Mouse (Mus musculus): Measurements from ENCODE around the gene Dlgap5. TPM values are rescaled to one million over a fixed set of nuclear protein-coding genes. Genes with fewer than 3 reads are reported as not detected.
A peak's percentile ranks its signal among the peaks of the same experiment; 100 is the strongest.

Gene Dlgap5
- polyA plus RNA-seq, 1 experiment from 2014 or later: 47.2 TPM

- no peak for ATAC-seq (ENCODE audit: low FRiP score, low read depth)
- Histone ChIP-seq H3K27ac (no peak overlapping the region), H3K9me3 (no peaks in the 10 kb centered on the region), H3K27me3 (no peaks in the 10 kb centered on the region), H3K4me3 (no peak overlapping the region), H3K36me3 (no peaks in the 10 kb centered on the region), H3K4me2 (replicated peaks) (no peak overlapping the region), H3K4me1 (no peaks in the 10 kb centered on the region), H3K9ac (no peak overlapping the region)
Observed at GRCm38 (mm10) chr14:47432987-47433386, 14.8 kb upstream of the Dlgap5 start.

- H3K27me3 ChIP-seq: no peaks in the 10 kb centered on the region
- peaks cover 16% of the 10 kb centered on the region for H3K4me1 ChIP-seq
- no peak overlapping the region for H3K4me3 ChIP-seq
- H3K36me3 ChIP-seq: no peaks in the 10 kb centered on the region
- H3K4me2 ChIP-seq (replicated peaks): no peak overlapping the region
- WGBS: 68% methylated on average over 4 of the region's 4 CpGs
- no peak overlapping the region for H3K27ac ChIP-seq
- no peak for ATAC-seq (ENCODE audit: low FRiP score, low read depth)
- H3K9me3 ChIP-seq: no peaks in the 10 kb centered on the region
- no peak overlapping the region for H3K9ac ChIP-seq
Observed at GRCm38 (mm10) chr14:47422466-47422865, 4.3 kb upstream of the Dlgap5 start.

- 24% methylated on average over 2 of the region's 2 CpGs for WGBS
Observed at GRCm38 (mm10) chr14:47421606-47422005, 3.4 kb upstream of the Dlgap5 start.

GRCm38 (mm10) chr14:47419723-47420276, 1.6 kb upstream of the Dlgap5 start:
- no peak overlapping the region for H3K4me2 ChIP-seq (replicated peaks)
- WGBS: 93% methylated on average over 24 of the region's 24 CpGs
- ATAC-seq (ENCODE audit: low FRiP score, low read depth): no peak
- H3K27me3 ChIP-seq: no peaks in the 10 kb centered on the region
- H3K36me3 ChIP-seq: peaks cover 14% of the 10 kb centered on the region
- no peaks in the 10 kb centered on the region for H3K9me3 ChIP-seq
- H3K4me1 ChIP-seq: peaks cover 29% of the 10 kb centered on the region
- H3K9ac ChIP-seq: no peak overlapping the region
- H3K4me3 ChIP-seq: no peak overlapping the region
- H3K27ac ChIP-seq: no peak overlapping the region

More at GRCm38 (mm10) chr14:47421606-47422005, 3.4 kb upstream of the Dlgap5 start:
- Histone ChIP-seq H3K4me2 (replicated peaks) (no peak overlapping the region), H3K27ac (no peak overlapping the region), H3K36me3 (no peaks in the 10 kb centered on the region), H3K27me3 (no peaks in the 10 kb centered on the region), H3K4me1 (peaks cover 25% of the 10 kb centered on the region), H3K4me3 (no peak overlapping the region), H3K9ac (no peak overlapping the region), H3K9me3 (no peaks in the 10 kb centered on the region)
- ATAC-seq (ENCODE audit: low FRiP score, low read depth): no peak

GRCm38 (mm10) chr14:47419034-47419625, 923 bp upstream of the Dlgap5 start:
- H3K36me3 ChIP-seq: peaks cover 21% of the 10 kb centered on the region
- no peak overlapping the region for H3K4me3 ChIP-seq
- ATAC-seq (ENCODE audit: low FRiP score, low read depth): no peak
- peaks cover 29% of the 10 kb centered on the region for H3K4me1 ChIP-seq
- H3K27me3 ChIP-seq: no peaks in the 10 kb centered on the region
- H3K4me2 ChIP-seq (replicated peaks): peak overlapping the region; percentile 80; the same call in 1 of the 2 replicates
- H3K9me3 ChIP-seq: no peaks in the 10 kb centered on the region
- H3K27ac ChIP-seq: no peak overlapping the region; the same call in 1 of the 2 replicates
- H3K9ac ChIP-seq: no peak overlapping the region
- WGBS: 73% methylated on average over 9 of the region's 9 CpGs

- peak overlapping the region; percentile 23; the same call in 1 of the 2 replicates for H3K27ac ChIP-seq
- WGBS: 42% methylated on average over 5 of the region's 5 CpGs
- H3K9me3 ChIP-seq: no peaks in the 10 kb centered on the region
- peak overlapping the region; percentile 46; the same call in 1 of the 2 replicates for H3K9ac ChIP-seq
- H3K4me1 ChIP-seq: peaks cover 29% of the 10 kb centered on the region
- H3K27me3 ChIP-seq: no peaks in the 10 kb centered on the region
- H3K4me2 ChIP-seq (replicated peaks): peak overlapping the region; percentile 80
- H3K36me3 ChIP-seq: peaks cover 26% of the 10 kb centered on the region
- no peak for ATAC-seq (ENCODE audit: low FRiP score, low read depth)
- peak overlapping the region; percentile 62 for H3K4me3 ChIP-seq
Observed at GRCm38 (mm10) chr14:47418666-47418991, 422 bp upstream of the Dlgap5 start.

- no peak for ATAC-seq (ENCODE audit: low FRiP score, low read depth)
- WGBS: 31% methylated on average over 3 of the region's 3 CpGs
- no peaks in the 10 kb centered on the region for H3K27me3 ChIP-seq
- no peak overlapping the region; the same call in 1 of the 2 replicates for H3K27ac ChIP-seq
- peaks cover 29% of the 10 kb centered on the region for H3K4me1 ChIP-seq
- H3K4me3 ChIP-seq: peak overlapping the region; percentile 62
- H3K9ac ChIP-seq: peak overlapping the region; percentile 68
- peaks cover 35% of the 10 kb centered on the region for H3K36me3 ChIP-seq
- peak overlapping the region; percentile 80 for H3K4me2 ChIP-seq (replicated peaks)
- H3K9me3 ChIP-seq: no peaks in the 10 kb centered on the region
Observed at GRCm38 (mm10) chr14:47417346-47417745, 861 bp downstream of the Dlgap5 start.

GRCm38 (mm10) chr14:47406000-47406399, 12.2 kb downstream of the Dlgap5 start:
- 83% methylated on average over 9 of the region's 9 CpGs for WGBS

GRCm38 (mm10) chr14:47402735-47403134, 15.5 kb downstream of the Dlgap5 start:
- Histone ChIP-seq H3K4me2 (replicated peaks) (no peak overlapping the region), H3K27me3 (no peaks in the 10 kb centered on the region), H3K9ac (no peak overlapping the region), H3K9me3 (no peaks in the 10 kb centered on the region), H3K36me3 (peaks cover 90% of the 10 kb centered on the region), H3K27ac (no peak overlapping the region), H3K4me3 (no peak overlapping the region), H3K4me1 (no peaks in the 10 kb centered on the region)
- no peak for ATAC-seq (ENCODE audit: low FRiP score, low read depth)
- WGBS: 93% methylated on average over 8 of the region's 8 CpGs

More at GRCm38 (mm10) chr14:47406000-47406399, 12.2 kb downstream of the Dlgap5 start:
- no peaks in the 10 kb centered on the region for H3K9me3 ChIP-seq
- peaks cover 93% of the 10 kb centered on the region for H3K36me3 ChIP-seq
- H3K27ac ChIP-seq: no peak overlapping the region
- H3K4me1 ChIP-seq: no peaks in the 10 kb centered on the region
- no peak overlapping the region for H3K4me2 ChIP-seq (replicated peaks)
- no peak overlapping the region for H3K4me3 ChIP-seq
- no peak for ATAC-seq (ENCODE audit: low FRiP score, low read depth)
- no peak overlapping the region for H3K9ac ChIP-seq
- no peaks in the 10 kb centered on the region for H3K27me3 ChIP-seq

- H3K27me3 ChIP-seq: no peaks in the 10 kb centered on the region
- H3K4me1 ChIP-seq: no peaks in the 10 kb centered on the region
- WGBS: 58% methylated on average over 5 of the region's 5 CpGs
- no peak overlapping the region for H3K4me2 ChIP-seq (replicated peaks)
- peaks cover 83% of the 10 kb centered on the region for H3K36me3 ChIP-seq
- H3K9me3 ChIP-seq: no peaks in the 10 kb centered on the region
- no peak overlapping the region for H3K4me3 ChIP-seq
- no peak overlapping the region for H3K27ac ChIP-seq
- ATAC-seq (ENCODE audit: low FRiP score, low read depth): no peak; the same call in 1 of the 2 replicates
- no peak overlapping the region for H3K9ac ChIP-seq
Observed at GRCm38 (mm10) chr14:47396165-47396652, 22.0 kb downstream of the Dlgap5 start.

GRCm38 (mm10) chr14:47395462-47396026, 22.7 kb downstream of the Dlgap5 start:
- H3K9me3 ChIP-seq: no peaks in the 10 kb centered on the region
- no peak for ATAC-seq (ENCODE audit: low FRiP score, low read depth)
- H3K36me3 ChIP-seq: peaks cover 85% of the 10 kb centered on the region
- 81% methylated on average over 15 of the region's 15 CpGs for WGBS
- H3K9ac ChIP-seq: no peak overlapping the region
- H3K4me2 ChIP-seq (replicated peaks): no peak overlapping the region
- no peaks in the 10 kb centered on the region for H3K4me1 ChIP-seq
- no peak overlapping the region for H3K4me3 ChIP-seq
- H3K27me3 ChIP-seq: no peaks in the 10 kb centered on the region
- H3K27ac ChIP-seq: no peak overlapping the region

- WGBS: 95% methylated on average over 6 of the region's 6 CpGs
- no peaks in the 10 kb centered on the region for H3K27me3 ChIP-seq
- H3K4me2 ChIP-seq (replicated peaks): no peak overlapping the region
- H3K9ac ChIP-seq: no peak overlapping the region
- no peaks in the 10 kb centered on the region for H3K4me1 ChIP-seq
- H3K36me3 ChIP-seq: peaks cover 85% of the 10 kb centered on the region
- no peak overlapping the region for H3K4me3 ChIP-seq
- no peak overlapping the region for H3K27ac ChIP-seq
- no peak for ATAC-seq (ENCODE audit: low FRiP score, low read depth)
- no peaks in the 10 kb centered on the region for H3K9me3 ChIP-seq
Observed at GRCm38 (mm10) chr14:47395007-47395406, 23.2 kb downstream of the Dlgap5 start.

Measured in limb, embryonic 13.5 days (tissue).